Mouse (Mus musculus) frontal cortex, postnatal 25 days (tissue): ENCODE measurements around the gene Thrb.

Experiments
- DNase-seq, 2 experiments: peaks; one replicate each; pipeline ENCODE4 v3.0.0; 2022; ENCODE audit warnings: low spot score in 2 of 2

Gene Thrb

DNA sequence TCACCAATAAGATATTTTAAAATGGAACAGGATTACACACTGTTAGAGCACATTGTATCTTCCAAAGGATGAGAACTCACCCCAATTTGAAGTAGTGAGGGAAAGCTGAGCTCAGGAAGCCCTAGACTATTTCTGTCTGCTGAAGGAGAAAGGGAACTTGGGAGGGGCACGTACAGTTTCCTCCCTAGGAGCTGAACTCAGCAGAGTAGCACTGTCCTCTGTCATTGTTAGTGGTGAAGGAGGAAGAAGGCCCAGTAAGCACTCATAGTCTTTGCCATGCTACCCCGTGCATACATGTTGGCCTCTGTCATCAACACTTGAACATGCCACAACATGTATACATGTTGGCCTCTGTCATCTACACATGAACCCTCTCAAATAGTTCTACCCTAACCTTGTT, 294.0 kb downstream of the Thrb start:
- DNase-seq: no peak

DNA sequence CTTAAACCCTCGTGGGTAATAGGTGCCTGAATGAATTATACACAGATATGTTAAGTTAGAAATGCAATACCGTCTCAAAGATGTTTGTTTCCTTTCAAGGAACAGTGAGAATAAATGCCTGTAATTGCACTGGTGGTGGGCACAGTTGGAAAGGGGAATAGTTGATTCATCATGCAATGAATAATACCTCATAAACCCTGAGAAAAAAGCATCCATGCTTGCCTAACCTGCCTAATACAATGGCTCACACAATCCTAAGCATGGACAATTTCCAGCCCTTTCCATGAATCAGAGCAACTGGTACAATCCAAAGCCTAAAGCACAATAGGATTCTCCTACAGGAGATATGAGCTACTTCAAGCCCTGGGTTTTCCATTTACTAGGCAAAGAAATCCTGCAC, 299.8 kb downstream of the Thrb start:
- no peak for DNase-seq

DNA sequence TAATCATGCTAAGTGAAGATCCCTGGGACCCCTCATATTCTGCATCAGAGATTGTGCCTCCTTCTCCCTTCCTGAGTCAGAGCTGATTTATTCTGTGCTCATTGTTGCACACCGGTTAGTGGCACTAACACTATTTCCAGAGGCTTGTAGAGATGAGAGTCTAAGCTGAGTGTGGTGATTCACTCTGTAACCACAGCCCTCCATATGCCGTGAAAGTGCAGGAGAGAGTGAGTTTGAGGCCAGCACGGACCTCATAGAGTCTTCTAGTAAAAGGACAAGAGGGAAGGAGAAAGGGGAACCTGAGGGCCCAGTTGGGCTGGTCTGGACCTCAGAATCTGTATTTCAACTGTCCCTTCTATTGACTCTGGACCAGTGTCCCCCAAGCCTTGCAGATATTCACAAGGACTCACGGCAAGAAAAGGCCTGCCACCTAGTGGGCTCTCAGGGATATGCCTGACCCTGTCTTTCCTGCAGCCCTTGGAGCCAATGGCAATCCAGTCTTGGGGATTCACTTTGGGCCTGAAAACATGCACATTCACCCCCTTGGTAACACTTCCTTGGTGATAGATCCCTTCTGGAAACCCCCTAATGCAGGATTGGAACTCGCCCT, 307.2 kb downstream of the Thrb start:
- peak; percentile 23 to 54 for DNase-seq

DNA sequence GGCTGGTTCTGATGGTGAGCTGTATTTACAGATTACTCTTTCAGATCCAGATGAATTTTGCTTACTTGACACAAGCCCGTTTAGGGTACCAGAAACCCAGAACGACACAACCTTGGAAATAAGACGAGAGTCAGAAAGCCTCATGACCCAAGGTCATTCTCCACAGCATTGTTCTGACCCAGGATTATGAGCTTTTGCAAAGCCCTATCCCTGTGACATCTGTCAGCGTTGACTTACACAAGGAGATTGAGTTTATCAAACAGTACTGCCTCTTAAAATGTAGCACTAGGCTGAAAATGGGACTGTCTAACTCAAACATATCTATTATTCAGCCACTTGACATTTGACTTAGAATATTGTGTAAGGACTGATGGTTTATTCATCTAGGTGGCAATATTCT, 312.1 kb downstream of the Thrb start:
- no peak for DNase-seq

DNA sequence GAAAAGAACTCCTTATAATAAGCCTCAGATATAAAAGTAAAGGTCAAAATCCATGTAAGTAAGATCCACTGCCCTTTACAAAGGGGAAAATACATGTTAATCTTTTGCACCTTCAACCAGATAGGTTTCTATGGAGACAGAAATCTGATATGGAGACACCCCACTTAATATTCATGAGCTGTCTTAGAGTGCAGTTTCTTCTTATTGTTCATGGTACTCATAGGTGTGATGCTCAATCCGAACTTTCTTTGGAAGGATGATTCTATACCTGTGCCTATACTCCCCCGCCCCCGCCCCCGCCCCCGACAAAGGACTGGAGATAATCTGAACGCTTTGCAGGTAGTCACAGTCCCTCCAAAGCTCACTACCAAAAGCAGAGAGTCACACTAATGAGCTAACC, 312.6 kb downstream of the Thrb start:
- no peak for DNase-seq

DNA sequence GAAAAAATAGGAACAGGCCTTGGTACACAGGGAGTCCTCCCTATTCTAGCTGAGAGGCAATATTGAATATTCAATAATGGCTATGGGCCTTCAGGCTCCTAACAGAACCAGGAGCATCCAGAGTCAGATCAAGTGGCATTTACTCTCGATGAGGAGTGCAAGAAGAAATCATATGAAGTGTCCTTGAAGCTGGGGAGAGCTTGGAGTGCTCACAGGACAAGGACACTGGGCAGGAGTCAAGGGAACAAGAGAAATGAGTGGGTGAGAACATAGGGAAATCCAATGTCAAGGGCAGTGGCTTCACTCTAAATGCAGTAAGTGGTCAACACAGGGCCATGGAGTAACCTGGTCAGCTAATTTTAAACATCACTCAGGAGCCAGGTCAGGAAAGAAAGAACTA, 315.7 kb downstream of the Thrb start:
- DNase-seq: no peak

DNA sequence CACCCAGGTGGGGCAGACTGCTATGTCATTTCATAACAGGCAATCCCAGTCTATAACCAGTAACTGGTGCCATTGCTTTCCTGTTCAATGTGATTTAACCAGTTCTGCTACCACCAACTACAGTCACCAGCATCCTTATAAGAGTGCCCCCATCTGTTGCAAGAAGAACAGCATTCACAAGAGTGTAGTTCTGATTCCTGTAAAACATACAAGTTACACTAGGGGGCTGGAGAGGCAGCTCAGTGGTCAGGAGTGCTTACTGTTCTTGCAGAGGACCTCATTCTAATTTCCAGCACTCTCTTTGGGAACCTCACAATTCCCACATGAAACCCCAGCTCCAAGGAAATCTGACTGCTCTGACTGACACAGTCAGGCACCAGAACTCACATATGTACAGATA, 318.2 kb downstream of the Thrb start:
- no peak for DNase-seq

DNA sequence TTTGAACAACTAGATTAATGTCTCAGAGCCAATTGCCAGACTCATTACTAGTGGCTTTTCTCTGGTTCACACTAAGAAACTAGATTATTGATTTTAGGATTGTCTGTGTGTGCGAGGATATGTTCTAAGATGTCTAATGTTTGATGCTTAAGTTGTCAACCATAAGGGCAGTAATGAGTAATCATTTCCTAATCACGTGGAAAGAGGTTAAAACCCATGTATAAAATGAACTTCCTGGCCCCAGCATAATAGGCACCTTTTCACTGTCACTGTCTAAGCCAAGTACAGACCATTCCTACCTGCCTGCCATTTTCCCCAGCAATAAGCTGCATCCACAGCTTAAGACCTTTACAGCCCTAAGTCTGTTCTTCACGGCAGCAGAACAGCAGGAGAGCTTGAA, 321.2 kb downstream of the Thrb start:
- DNase-seq: no peak

DNA sequence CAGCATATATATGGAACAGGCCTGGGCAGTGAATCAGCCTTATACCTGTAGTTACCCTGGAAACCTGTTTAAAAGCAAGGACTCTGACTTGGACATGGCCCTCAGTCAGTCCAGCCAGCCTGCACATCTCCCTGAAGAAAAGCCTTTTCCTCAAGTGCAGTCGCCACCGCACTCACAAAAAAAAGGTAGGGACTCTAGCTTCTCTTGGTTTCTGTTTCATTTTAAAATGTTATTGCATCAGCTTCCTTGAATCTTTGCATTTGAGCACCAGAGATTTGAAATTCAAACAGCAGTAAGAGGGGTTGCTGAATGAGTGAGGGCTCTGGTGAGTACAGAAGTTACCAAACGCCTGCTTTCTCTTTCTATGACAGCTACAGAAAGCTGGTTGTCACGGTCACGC, 322.0 kb downstream of the Thrb start:
- DNase-seq: no peak

DNA sequence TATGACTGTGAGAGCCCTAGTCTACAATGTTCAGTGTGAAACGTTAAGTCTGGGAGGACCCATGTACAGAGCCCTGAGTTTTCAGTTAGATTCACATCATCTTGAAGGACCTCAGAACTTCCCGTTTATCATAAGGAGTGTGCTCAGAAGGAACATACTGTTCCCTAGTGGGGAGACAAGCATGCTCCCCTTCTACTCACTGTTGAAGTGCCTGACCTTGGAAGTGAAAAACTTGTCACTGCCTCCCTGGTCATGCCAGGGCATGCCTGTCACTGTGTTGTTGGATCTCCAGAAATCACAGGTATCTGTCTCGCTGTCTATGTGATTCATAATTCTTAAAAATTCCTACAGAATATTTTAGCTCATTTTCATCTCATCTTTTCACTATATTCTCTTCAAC, 323.3 kb downstream of the Thrb start:
- DNase-seq: no peak

DNA sequence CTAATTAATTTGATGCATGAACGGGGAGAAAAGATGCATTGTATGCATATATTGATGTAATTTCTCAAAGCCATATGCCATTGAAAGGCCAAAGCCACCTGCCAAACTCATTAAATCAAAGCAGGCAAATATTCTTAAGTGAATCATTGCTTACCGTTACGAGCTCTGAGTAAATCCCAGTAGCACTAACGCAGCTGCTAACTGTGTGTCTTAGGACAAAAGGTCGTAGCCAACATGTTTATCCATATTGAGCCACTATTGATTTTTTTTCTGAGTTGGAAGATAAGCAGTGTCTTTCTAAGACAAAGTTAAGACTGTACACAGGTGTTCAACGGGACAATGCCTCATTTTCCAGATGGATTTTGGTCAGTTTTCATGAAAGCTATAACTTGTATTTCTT, 323.8 kb downstream of the Thrb start:
- DNase-seq: no peak

DNA sequence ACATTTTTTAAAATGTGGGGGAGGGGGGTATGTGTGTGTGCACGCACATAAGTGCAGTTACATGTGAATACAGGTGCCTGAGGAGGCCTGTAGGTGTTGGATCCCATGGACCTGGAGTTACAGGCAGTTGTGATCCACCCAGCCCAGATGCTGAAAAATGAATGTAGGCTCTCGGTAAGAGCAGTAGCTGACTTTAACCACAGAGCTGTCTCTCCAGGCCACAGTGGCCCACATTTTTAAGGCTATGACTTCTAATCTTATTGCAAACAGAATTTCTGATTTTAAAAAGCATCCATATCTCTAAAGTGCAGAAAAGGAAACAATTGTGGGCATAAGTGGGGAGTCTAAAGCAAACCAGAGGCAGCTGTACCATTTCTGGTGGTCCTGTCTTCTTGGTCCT, 328.5 kb downstream of the Thrb start:
- no peak for DNase-seq

DNA sequence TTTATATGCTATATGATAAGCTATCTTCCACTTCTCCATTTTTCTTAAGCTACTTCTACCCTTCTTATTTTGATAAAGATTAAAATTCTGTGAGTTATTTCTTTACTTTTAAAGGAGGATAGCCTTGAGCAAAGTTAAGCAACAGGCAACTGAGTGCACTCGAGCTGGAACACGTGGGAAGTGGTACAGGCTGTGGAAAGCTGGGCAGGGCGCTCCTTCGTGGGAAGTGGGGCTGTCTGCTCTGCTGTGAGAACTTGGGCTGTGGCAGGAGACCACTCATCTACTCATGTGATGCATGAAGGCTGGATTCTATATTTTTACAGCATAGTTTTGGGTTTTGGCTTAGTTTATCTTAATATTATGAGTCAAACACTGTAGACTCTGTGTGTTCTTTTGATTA, 329.1 kb downstream of the Thrb start:
- DNase-seq: no peak

DNA sequence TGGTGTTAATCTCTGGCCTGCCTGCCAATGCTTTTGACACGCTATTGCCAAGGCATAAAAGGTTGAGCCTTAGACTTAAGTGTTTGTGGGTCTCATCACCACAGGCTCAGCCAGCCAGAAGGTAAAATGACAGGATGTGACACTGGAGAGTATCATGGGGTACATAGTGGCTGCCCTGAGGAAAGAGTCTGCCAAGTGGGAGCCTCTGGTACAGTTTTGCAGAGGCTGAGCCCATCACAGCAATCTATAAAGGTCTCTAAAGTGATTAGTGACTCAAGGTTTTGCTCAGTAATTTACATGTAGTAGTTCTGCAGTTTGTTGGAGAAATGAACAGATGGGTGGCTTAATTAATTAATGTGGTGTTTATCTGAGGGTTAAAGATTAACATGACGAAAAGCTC, 330.1 kb downstream of the Thrb start:
- DNase-seq: no peak

DNA sequence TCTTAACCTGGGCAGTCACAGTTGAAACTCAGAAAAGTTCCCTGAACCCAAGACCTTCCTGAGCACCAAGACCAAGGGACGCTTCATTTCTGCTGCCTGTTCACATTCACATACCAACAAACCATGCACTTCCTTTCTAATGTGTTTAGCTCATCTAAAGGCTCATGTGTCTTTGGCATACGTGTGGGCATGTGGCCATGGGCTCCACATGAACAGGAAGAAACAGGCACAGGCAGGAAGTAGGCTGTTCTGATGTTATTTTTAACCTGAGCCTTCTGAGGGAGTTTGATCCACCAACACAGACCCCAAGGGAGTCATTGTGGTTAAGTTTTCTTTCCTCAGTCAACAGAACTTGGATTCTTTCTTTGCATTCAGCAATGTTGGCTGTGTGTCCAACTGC, 341.8 kb downstream of the Thrb start:
- DNase-seq: no peak

DNA sequence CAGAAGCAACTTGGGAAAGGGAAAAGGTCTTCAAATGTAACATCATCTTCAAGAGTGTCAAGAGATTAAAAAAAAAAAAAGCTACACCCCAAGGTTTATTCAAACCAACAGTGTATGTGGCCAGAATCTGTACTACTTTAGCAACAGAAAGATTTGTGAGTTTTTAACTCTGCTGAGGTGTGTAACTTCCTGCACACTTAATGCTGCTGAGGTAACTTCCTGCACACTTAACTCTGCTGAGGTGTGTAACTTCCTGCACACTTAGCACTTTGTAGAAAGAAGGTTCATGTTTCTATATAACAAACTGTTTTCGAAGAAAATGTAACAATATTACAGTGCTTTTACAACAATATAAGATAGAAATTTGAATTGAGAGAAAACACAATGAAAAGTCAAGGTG, 343.6 kb downstream of the Thrb start:
- no peak for DNase-seq

DNA sequence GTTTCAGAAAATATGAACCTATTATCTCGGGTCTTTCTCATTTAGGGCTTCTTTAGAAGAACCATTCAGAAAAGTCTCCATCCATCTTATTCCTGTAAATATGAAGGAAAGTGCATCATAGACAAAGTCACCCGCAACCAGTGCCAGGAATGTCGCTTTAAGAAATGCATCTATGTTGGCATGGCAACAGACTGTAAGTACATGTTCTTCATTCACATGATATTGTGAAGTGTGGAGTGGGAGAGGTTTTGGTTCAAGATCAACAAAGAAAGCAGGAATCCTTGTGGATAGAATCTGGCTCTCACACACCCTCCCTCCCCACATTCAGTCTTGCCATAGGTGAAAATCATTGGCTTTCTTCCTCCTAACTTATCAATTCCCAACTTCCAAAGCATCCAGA, 348.5 kb downstream of the Thrb start:
- DNase-seq: no peak

DNA sequence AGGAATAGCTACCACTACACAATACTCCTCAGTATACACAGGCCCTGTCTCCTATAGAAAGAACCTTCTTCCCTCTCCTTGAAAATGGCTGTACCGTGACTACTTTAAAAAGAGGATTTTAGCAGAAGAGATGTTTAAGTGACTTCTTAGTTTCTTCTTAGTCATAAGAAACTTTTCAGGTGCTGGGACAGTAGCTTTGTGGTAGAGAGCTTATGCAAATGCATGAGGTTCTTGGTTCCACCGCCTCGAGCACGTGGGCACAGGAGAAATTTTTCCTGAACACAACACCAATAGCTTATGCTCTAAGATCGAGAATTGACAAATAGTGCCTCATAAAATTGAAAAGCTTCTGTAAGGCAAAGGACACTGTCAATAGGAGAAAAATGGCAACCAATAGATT, 356.5 kb downstream of the Thrb start:
- DNase-seq: no peak

DNA sequence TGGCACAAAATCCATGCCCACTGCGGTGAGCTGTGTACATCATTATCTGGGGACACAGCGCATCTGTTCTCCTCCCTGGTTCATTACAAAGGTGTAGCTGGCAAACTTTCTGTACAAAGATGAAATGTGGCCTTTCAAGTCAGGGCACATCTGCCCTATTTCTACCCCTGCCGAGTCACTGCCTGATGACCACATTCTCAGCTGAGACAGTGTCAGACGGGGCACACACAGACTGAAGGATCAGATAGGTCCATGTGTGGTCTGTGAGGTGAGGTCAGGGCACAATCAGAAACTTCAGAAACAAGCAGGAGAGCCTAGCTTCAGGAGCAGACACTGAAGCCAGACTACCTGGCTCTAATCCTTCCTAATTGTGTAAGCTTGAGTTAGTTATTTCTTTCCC, 360.1 kb downstream of the Thrb start:
- DNase-seq: no peak

DNA sequence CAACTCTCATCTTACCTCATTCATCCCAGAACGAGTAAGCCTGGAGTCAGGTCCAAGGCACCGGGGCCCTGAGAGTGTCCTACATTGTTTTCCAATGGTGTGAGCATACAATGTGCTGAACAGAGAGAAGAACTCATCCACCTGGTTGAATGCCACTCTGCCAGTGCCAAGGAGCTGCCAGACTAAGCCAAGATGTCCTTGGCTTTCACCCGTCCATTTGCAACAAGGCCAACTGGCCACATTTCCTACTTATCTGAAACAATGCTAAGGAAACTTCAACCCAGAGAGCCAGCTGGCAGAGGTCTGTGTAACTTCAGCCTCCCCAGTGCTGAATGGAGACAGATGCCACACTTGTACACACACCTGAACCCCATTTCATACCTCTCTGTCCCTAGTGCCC, 360.6 kb downstream of the Thrb start:
- DNase-seq: no peak

DNA sequence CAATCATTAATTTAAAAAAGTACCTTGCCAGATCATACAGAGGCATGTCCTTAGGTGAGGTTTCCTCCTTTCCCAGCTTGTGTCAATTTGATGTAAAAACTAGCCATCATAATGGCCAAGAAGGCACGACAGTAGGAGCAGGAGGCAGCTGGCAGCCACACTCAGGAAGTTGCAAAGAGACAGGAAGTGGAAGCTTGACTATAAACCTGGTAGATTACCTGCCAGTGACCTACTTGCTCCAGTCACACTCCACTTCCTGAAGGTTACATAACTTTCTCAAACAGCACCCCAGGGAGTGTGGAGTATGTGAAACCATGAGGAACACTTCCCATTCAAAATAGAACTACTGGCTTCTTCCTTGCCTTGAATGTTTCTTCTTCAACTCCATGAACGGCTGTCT, 361.7 kb downstream of the Thrb start:
- no peak for DNase-seq

DNA sequence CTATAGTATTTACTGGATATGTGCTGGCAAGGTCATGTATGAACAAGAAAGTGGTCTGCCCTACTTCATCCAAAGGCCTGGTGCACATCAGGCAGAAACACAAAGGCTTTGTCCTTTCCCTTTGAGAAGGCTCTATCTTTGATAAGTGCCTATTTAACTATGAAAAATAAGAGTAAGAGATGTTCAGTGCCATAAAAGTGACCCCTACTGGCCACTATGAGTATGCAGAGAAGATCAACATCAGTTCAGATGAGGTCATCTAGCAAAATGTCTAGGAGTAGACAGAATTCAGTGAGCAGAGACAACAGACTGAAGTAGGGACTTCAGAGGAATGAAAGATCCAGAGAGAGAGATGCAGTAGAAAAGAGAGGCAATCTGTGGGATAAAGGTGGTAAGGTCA, 362.3 kb downstream of the Thrb start:
- DNase-seq: no peak

DNA sequence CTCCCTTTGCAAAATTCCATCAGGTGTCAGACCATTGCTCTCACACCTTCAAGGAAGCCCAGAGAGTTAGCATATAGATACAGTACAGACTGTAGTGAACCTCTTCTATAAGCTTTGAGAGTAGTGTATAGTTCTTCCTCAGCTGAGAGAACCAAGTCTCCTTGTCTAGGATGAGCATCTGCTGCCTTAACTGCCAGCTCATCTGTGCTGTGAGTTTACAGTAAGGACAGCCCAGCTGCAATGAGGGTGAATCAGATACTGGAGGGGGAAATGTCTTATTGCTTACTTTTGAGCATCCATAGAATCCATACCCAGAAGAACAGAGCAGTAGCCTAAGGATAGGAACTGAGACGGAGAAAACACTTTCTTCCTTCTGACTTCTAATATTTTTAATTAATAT, 367.8 kb downstream of the Thrb start:
- DNase-seq: no peak

DNA sequence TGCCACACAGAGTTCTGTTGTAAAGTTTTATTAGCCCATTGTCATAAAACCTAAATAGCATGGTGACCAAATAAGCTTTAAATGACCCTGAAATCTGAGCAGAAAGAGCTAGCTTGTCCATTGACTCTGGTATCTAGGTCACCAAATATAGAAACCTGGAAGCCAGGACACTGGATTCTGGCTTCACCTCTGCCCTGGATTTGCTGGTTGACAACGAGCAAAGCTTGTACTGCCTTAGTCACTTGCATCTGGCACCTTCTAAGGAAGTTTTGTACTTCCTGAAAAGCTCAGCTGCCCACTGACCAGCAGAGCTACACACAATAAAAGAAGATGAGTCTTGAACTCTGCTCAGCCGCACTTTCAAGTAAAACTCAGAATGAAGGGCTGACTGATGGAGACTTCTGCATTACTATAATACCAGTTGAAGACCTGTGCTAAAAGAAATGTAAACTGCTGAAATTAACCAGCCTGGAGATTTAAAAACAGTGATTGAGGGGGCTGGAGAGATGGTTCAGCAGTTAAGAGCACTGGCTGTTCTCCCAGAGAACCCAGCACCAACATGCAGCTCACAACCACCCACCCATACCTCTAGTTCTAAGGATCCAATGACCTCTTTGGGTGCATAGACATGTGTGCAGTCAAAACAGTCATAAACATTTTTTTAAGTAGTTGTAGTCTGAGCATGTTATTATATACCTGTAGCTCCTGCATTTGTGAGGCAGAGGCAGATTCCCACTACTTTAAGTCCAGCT, 369.3 kb downstream of the Thrb start:
- DNase-seq: no peak
